Mouse (Mus musculus) thymus, adult 2 months (tissue): Measurements from ENCODE around the gene Srpk2.

Experiments used
- CTCF ChIP-seq: fragments of 200-500 bp; IDR thresholded peaks from 2 replicates; pipeline ENCODE4 v1.5.1; 2012; ENCODE audit warnings: mild to moderate bottlenecking, control low read depth, low read length, moderate library complexity, borderline replicate concordance; ENCODE audit not compliant: control insufficient read depth, poor library complexity, insufficient read depth; ENCODE audit errors: extremely low read depth
- POLR2A ChIP-seq: fragments of 200-500 bp; IDR thresholded peaks from 2 replicates; pipeline ENCODE4 v1.6.1; 2012; ENCODE audit warnings: mild to moderate bottlenecking, low read length, control low read depth, moderate library complexity; ENCODE audit not compliant: control insufficient read depth, poor library complexity, insufficient read depth; ENCODE audit errors: extremely low read depth

GRCm38 (mm10) chr5:23556007-23556770, 128.2 kb downstream of the Srpk2 start:
- TF ChIP-seq CTCF (no peak), POLR2A (no peak)
